Comparison of ENCODE assay signal across 13 mouse cellular contexts in genomic region chr5:99246972-99247371, GRCm38 (mm10).
DNase-seq lines count a peak whose midpoint lies in the region; ATAC-seq and TF ChIP-seq lines count a peak whose summit lies in the region.
"Had no signal": no experiment of that assay in that cellular context is flagged by ENCODE, and none has a peak within 500 bp of the region (broad histone marks: within the 10 kb centered on the region; RNA-seq: fewer than 3 reads in every experiment).

No protein-coding gene starts in this region.

- peak; percentile 46 for DNase-seq in left cerebral cortex, adult 2 months (ENCODE audit: extremely low spot score in 1 of 2, low spot score in 2 of 2)
- no peak for DNase-seq in left cerebral cortex, postnatal 14 days (ENCODE audit: low spot score in 2 of 2)
- peak; percentile 15 for DNase-seq in embryo, embryonic 9.5 days (ENCODE audit: extremely low spot score)
- peak; percentile 29 for DNase-seq in hindbrain, embryonic 10.5 days (ENCODE audit: low spot score)
- no peak for DNase-seq in cerebellum, postnatal 25 days
- no peak for DNase-seq in thymus, postnatal 10 days (ENCODE audit: low spot score in 2 of 2)
- DNase-seq in MN1 (ENCODE audit: low spot score): no peak
- DNase-seq: cerebellum, adult 11-12 months; heart, postnatal 4 days; kidney, postnatal 14 days had no signal

- H3K9ac ChIP-seq in midbrain, embryonic 15.5 days: no peak overlapping the region
- H3K9ac ChIP-seq: liver, embryonic 14.5 days; stomach, embryonic 15.5 days had no signal

- 0 out of 2 replicates have a peak, but pooled peaks cover 3% of the 10 kb centered on the region for H3K36me3 ChIP-seq in hindbrain, embryonic 10.5 days
- no peaks in the 10 kb centered on the region for H3K36me3 ChIP-seq in midbrain, embryonic 15.5 days (replicated peaks)
- H3K36me3 ChIP-seq: stomach, embryonic 15.5 days had no signal

- ATAC-seq in midbrain, embryonic 15.5 days (replicated peaks): no peak

- peak overlapping the region; percentile 72 for H3K27ac ChIP-seq in left cerebral cortex, adult 2 months
- no peak overlapping the region for H3K27ac ChIP-seq in hindbrain, embryonic 10.5 days
- H3K27ac ChIP-seq in midbrain, embryonic 15.5 days: 0 out of 2 replicates have a peak overlapping the region, but pooled peaks have one; percentile 31
- H3K27ac ChIP-seq: liver, embryonic 14.5 days; stomach, embryonic 15.5 days had no signal

- 45% methylated on average over 6 of the region's 6 CpGs for WGBS in hindbrain, embryonic 10.5 days
- 20% methylated on average over 6 of the region's 6 CpGs for WGBS in midbrain, embryonic 15.5 days

- intact Hi-C loops in left cerebral cortex, adult 2 months (cut with DNase I): loop anchor here (5.0 kb wide), 2 partner anchors 45 to 470 kb away; no protein-coding TSS in a partner anchor
- intact Hi-C loops in left cerebral cortex, postnatal 14 days (cut with DNase I): no loop called here

- H3K27me3 ChIP-seq in hindbrain, embryonic 10.5 days (ENCODE audit: insufficient read depth, poor library complexity, severe bottlenecking): peaks cover 25% of the 10 kb centered on the region
- H3K27me3 ChIP-seq in midbrain, embryonic 15.5 days (replicated peaks): no peaks in the 10 kb centered on the region
- H3K27me3 ChIP-seq: stomach, embryonic 15.5 days had no signal

- peak overlapping the region; percentile 3 for H3K4me3 ChIP-seq in left cerebral cortex, adult 2 months
- H3K4me3 ChIP-seq in hindbrain, embryonic 10.5 days: no peak overlapping the region
- no peak overlapping the region for H3K4me3 ChIP-seq in midbrain, embryonic 15.5 days
- H3K4me3 ChIP-seq: stomach, embryonic 15.5 days had no signal

- H3K4me1 ChIP-seq in hindbrain, embryonic 10.5 days (replicated peaks): peaks cover 63% of the 10 kb centered on the region
- peaks cover 47% of the 10 kb centered on the region for H3K4me1 ChIP-seq in midbrain, embryonic 15.5 days

- H3K9me3 ChIP-seq in hindbrain, embryonic 10.5 days: no peaks in the 10 kb centered on the region
- H3K9me3 ChIP-seq in midbrain, embryonic 15.5 days: no peaks in the 10 kb centered on the region
- H3K9me3 ChIP-seq: stomach, embryonic 15.5 days had no signal

- TF ChIP-seq CTCF in left cerebral cortex, adult 2 months (IDR thresholded peaks at IDR 0.05): no peak

- H3K4me2 ChIP-seq in midbrain, embryonic 15.5 days: 0 out of 2 replicates have a peak overlapping the region, but pooled peaks have one; percentile 19
- H3K4me2 ChIP-seq: stomach, embryonic 15.5 days had no signal

Comparison
In these comparisons a context has a peak if more than half of its experiments do, and no peak if none do; other contexts are left out.
1. DNase-seq: peak in left cerebral cortex, adult 2 months (2 of 2), embryo, embryonic 9.5 days (single experiment) and hindbrain, embryonic 10.5 days (single experiment); none in left cerebral cortex, postnatal 14 days (0 of 2), cerebellum, postnatal 25 days (0 of 2), thymus, postnatal 10 days (0 of 2) and MN1 (single experiment).